In the genomic region with DNA sequence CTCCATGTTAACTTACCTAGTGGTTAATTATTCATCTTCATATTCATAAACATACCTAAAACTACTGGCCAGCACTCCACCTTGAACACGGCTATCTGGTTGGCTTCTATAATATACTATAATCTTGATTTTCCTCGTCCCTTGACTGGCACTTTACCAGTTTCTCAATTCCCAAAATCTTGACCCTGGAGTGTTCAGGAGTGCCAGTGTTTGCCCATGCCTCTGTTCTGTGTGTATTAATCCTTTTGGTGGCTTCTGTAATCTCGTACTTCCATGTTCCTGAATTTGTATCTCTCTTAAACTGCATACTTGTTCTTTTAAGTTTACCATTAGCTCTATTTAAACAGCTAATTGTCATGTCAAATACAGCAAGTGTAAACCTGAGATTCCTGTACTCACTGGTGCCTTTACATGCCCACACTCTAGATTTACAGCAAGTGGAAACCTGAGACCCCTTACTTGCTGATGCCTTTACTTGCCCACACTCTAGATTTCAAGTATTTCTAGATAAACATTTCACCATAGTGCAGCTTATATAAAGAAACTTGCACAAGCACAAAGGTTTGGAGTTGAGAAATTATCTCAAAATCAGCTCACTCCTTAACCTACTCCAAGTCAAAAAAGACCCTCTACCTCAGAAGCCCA, we compare ENCODE assay signal across 23 mouse cellular contexts.
DNase-seq lines count a peak whose midpoint lies in the region; ATAC-seq and TF ChIP-seq lines count a peak whose summit lies in the region.
"Had no signal": no experiment of that assay in that cellular context is flagged by ENCODE, and none has a peak within 500 bp of the region (broad histone marks: within the 10 kb centered on the region; RNA-seq: fewer than 3 reads in every experiment).

No protein-coding gene starts in this region.

- no peaks in the 10 kb centered on the region for H3K9me3 ChIP-seq in kidney, postnatal 0 days (replicated peaks; ENCODE audit: low read length)
- no peaks in the 10 kb centered on the region for H3K9me3 ChIP-seq in kidney, embryonic 14.5 days (ENCODE audit: control insufficient read depth, low read length)
- no peaks in the 10 kb centered on the region for H3K9me3 ChIP-seq in lung, embryonic 16.5 days (ENCODE audit: control insufficient read depth, low read length)
- H3K9me3 ChIP-seq: embryonic facial prominence, embryonic 15.5 days; hindbrain, embryonic 12.5 days; hindbrain, embryonic 15.5 days had no signal

- ATAC-seq in kidney, postnatal 0 days (replicated peaks; ENCODE audit: low FRiP score, low read depth), result no peak
- no peak for ATAC-seq in kidney, embryonic 14.5 days (ENCODE audit: low FRiP score, low TSS enrichment)
- ATAC-seq in lung, embryonic 16.5 days (ENCODE audit: low read depth), result peak; percentile 80
- ATAC-seq: CD4-positive, CD25-positive, alpha-beta regulatory T cell, adult 4 months; forebrain, embryonic 14.5 days; forebrain, postnatal 0 days had no signal

- H3K27me3 ChIP-seq in kidney, postnatal 0 days (ENCODE audit: insufficient read depth, low read length), result no peaks in the 10 kb centered on the region
- H3K27me3 ChIP-seq in kidney, embryonic 14.5 days (ENCODE audit: control insufficient read depth, insufficient read depth, low read length), result no peaks in the 10 kb centered on the region
- no peaks in the 10 kb centered on the region for H3K27me3 ChIP-seq in lung, embryonic 16.5 days (ENCODE audit: control insufficient read depth, insufficient read depth, low read depth, low read length)
- H3K27me3 ChIP-seq: embryonic facial prominence, embryonic 15.5 days; hindbrain, embryonic 12.5 days; hindbrain, embryonic 15.5 days had no signal

- DNase-seq in kidney, postnatal 0 days (ENCODE audit: low spot score), result peak; percentile 35
- no peak for DNase-seq in lung, postnatal 4 days
- no peak for DNase-seq in cerebellum, adult 9-11 months
- DNase-seq: adrenal gland, adult 2 months; adrenal gland, postnatal 14 days; cerebellum, adult 11 months; cerebellum, adult 2 months; cerebellum, postnatal 10 days; cerebellum, postnatal 36 days; embryo, embryonic 11 days; forebrain, postnatal 0 days; gastrocnemius, adult 2 months; gastrocnemius, postnatal 14 days; heart, adult 11 months had no signal

- TF ChIP-seq POLR2A in olfactory bulb, adult 2 months (IDR thresholded peaks at IDR 0.05; ENCODE audit: insufficient read depth, low read depth, low read length), result no peak

- H3K4me2 ChIP-seq in kidney, postnatal 0 days (ENCODE audit: low read length), result no peak overlapping the region
- H3K4me2 ChIP-seq in kidney, embryonic 14.5 days (replicated peaks; ENCODE audit: low read depth, low read length), result no peak overlapping the region
- no peak overlapping the region for H3K4me2 ChIP-seq in lung, embryonic 16.5 days (ENCODE audit: low read depth, low read length)
- H3K4me2 ChIP-seq: embryonic facial prominence, embryonic 15.5 days; heart, embryonic 11.5 days; hindbrain, embryonic 12.5 days; hindbrain, embryonic 15.5 days had no signal

- no peak overlapping the region for H3K9ac ChIP-seq in kidney, postnatal 0 days (ENCODE audit: low read depth, low read length)
- H3K9ac ChIP-seq in kidney, embryonic 14.5 days (ENCODE audit: low read depth, low read length), result no peak overlapping the region
- H3K9ac ChIP-seq in lung, embryonic 16.5 days (ENCODE audit: low read length), result no peak overlapping the region
- H3K9ac ChIP-seq: embryonic facial prominence, embryonic 15.5 days; forebrain, postnatal 0 days; hindbrain, embryonic 12.5 days; hindbrain, embryonic 15.5 days had no signal

- H3K4me3 ChIP-seq in kidney, postnatal 0 days (replicated peaks; ENCODE audit: low read depth, low read length), result no peak overlapping the region
- H3K4me3 ChIP-seq in kidney, embryonic 14.5 days (ENCODE audit: low read length), result no peak overlapping the region
- no peak overlapping the region for H3K4me3 ChIP-seq in lung, embryonic 16.5 days (ENCODE audit: low read length)
- no peak overlapping the region for H3K4me3 ChIP-seq in olfactory bulb, adult 2 months (ENCODE audit: insufficient read depth, low read depth, low read length)
- H3K4me3 ChIP-seq: embryonic facial prominence, embryonic 15.5 days; gastrocnemius, adult 2 months; hindbrain, embryonic 12.5 days; hindbrain, embryonic 15.5 days had no signal

- H3K27ac ChIP-seq in kidney, postnatal 0 days, result no peak overlapping the region
- no peak overlapping the region for H3K27ac ChIP-seq in kidney, embryonic 14.5 days (ENCODE audit: low read depth, low read length)
- H3K27ac ChIP-seq in lung, embryonic 16.5 days (ENCODE audit: low read length), result no peak overlapping the region; the same call in 1 of the 2 replicates
- peak overlapping the region; percentile 72 for H3K27ac ChIP-seq in olfactory bulb, adult 2 months (ENCODE audit: insufficient read depth, low read depth, low read length)
- H3K27ac ChIP-seq: embryonic facial prominence, embryonic 15.5 days; gastrocnemius, adult 2 months; hindbrain, embryonic 12.5 days; hindbrain, embryonic 15.5 days had no signal

- H3K4me1 ChIP-seq in kidney, postnatal 0 days (replicated peaks; ENCODE audit: insufficient read depth, low read length), result no peaks in the 10 kb centered on the region
- H3K4me1 ChIP-seq in kidney, embryonic 14.5 days (ENCODE audit: control insufficient read depth, insufficient read depth, low read length), result no peaks in the 10 kb centered on the region; the same call in 1 of the 2 replicates
- H3K4me1 ChIP-seq in lung, embryonic 16.5 days (replicated peaks; ENCODE audit: control insufficient read depth, insufficient read depth, low read length), result no peaks in the 10 kb centered on the region
- peaks cover 9% of the 10 kb centered on the region for H3K4me1 ChIP-seq in olfactory bulb, adult 2 months (ENCODE audit: control insufficient read depth, insufficient read depth, low read length)
- H3K4me1 ChIP-seq: embryonic facial prominence, embryonic 15.5 days; hindbrain, embryonic 12.5 days; hindbrain, embryonic 15.5 days had no signal

- H3K36me3 ChIP-seq in kidney, postnatal 0 days (ENCODE audit: insufficient read depth, low read length), result no peaks in the 10 kb centered on the region
- no peaks in the 10 kb centered on the region for H3K36me3 ChIP-seq in kidney, embryonic 14.5 days (ENCODE audit: control insufficient read depth, insufficient read depth, low read length)
- no peaks in the 10 kb centered on the region for H3K36me3 ChIP-seq in lung, embryonic 16.5 days (ENCODE audit: control insufficient read depth, insufficient read depth, low read length)
- H3K36me3 ChIP-seq: embryonic facial prominence, embryonic 15.5 days; hindbrain, embryonic 12.5 days; hindbrain, embryonic 15.5 days had no signal

- no peak for TF ChIP-seq CTCF in kidney, postnatal 0 days (IDR thresholded peaks at IDR 0.05; ENCODE audit: low read depth)
- no peak for TF ChIP-seq CTCF in olfactory bulb, adult 2 months (IDR thresholded peaks at IDR 0.05; ENCODE audit: insufficient read depth, low read depth, low read length)

- 61% methylated on average over 3 of the region's 3 CpGs for WGBS in kidney, postnatal 0 days
- 73% methylated on average over 3 of the region's 3 CpGs for WGBS in kidney, embryonic 14.5 days
- 52% methylated on average over 3 of the region's 3 CpGs for WGBS in lung, embryonic 16.5 days
- 73% methylated on average over 3 of the region's 3 CpGs for WGBS in olfactory bulb, adult 2 months
